Mouse (Mus musculus): ENCODE measurements around the gene Il22ra1.
A peak's percentile ranks its signal among the peaks of the same experiment; 100 is the strongest.
"Not testable (repeated sequence)": the region's sequence is repeated elsewhere in the genome, so short reads cannot be mapped to it uniquely, and the experiment has no call there.

The Il22ra1 gene

DNA sequence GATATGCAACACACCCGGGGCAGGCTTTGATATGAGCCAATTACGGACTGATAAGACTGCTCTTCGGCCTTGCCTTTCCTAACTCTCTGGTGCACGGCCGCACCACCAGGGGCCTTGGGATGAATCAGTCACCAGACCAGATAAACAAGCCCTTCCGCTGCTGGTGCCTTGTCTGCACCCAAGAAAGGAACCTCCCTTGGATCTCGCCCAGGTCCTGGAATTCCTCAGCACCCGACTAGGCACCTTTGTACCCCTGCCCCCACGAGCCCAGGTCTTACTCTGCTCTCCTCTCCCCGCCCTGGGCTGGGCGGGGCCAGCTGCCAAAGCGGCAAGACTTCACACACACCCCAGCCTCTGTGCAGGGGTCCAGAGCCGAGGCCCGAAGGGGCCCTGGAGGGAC, at the start of gene Il22ra1:
Il22ra1 (plus strand) TSS at position 356 of the 400 bp plus-strand sequence.
- no peak for DNase-seq (ENCODE audit: low spot score in 2 of 2)

DNA sequence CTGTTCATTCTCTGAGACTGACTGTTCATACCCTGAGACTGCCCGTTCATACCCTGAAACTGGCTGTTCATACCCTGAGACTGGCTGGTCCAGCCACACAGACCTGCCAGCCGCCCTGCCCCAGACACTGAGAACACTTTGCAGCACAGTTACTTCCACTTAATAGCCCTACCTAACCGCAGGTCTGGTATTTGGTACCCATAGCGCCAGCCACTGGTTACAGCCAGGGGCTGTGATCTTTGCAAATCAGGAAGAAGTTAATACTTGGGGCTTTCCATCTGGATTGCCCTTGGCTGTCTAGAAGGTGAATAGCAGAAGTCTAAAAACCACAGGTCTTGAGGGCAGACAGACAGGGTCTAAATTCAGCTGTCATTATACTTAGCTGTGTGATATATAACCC, 48.7 kb upstream of the Il22ra1 start:
- no peak for DNase-seq (ENCODE audit: low spot score in 2 of 2)

DNA sequence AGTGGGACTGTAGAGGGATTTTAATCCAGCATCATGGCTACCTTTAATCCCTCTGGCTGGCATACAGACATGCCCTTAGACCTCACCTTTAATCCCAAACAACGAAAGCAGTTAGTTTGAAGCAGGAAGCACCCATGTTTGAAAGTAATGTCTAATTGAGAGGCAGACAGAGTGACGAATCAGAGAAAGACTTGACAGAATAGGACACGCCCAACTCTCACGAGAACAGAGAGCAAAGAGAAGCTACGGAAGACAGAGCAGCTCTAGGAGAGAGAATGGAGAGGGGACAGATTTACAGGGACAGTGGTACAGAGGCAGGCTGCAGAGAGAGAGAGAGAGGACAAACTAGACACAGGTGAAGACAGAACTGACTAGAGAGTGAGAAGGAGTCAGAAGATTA, 46.2 kb upstream of the Il22ra1 start:
- DNase-seq (ENCODE audit: low spot score in 2 of 2): no peak

DNA sequence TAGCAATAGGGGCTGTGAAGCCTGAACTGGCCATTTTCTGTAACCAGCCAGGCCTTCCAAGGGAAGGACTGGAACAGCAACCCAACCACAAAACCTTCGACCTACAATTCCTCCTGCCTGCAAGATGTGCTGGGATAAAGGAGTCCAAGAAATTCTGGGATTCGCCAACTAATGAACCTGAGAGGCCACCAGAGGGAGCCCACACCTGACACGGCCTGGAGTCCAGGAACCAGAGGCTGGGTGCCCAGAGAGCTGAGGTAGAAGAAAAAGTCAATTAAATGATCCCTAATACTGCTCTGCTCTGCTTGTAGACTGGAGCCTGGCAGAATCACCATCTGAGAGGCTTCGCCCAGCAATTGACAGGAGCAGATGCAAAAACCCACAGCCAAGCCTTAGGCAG, 44.4 kb upstream of the Il22ra1 start:
- no peak for DNase-seq (ENCODE audit: low spot score in 2 of 2)

DNA sequence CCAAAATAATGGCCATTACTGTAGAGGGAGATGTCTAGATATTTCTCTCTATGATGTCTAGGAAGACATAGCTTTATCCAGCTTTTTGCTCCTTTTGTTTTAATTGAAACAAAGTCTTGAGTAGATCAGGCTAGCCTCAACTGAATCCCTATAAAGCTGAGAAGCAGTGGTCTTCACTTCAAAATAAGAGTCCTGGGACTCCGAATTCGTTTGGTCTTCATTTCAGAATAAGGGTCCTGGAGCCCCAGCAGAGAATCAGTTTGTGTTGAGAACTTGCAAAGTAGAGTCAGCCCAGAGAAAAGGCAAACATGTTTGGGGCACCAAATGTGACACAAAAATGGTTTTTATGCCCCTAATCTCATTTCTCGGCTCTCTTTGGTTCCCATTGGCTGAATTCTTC, 43.2 kb upstream of the Il22ra1 start:
- DNase-seq (ENCODE audit: low spot score in 2 of 2): no peak

DNA sequence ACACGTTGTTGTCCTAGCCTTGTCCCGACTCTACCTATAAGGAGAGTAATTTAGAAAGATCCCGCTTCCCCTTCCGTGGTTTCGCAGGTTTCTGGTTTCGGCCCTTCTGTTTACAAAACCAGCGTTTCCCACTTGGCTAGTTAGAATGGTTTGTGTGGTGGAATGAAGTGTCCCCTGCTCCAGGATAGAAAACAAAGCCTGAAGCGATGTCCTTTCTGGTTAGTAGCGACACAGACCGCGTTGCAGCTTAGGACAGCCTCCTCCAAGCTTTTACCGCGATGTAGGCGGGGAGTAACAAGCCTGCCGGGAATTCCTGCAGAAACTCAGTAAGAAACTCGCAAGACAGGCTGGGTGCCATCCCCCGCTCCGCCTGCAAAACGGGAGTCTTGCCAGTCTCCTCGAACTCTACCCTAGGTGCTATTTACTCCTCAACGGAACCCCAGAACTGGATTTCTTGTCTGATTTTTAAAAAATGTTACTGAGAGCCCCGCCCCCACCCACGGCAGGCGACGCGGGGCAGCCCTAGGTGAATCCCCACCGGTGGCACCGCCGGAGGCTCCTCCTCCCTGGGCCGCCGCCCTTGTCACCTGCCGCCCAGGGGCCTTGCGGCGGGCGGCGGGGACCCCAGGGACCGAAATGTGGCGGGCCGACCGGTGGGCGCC, 41.9 kb upstream of the Il22ra1 start, which contains the start of gene Ifnlr1:
Ifnlr1 (plus strand) TSS at position 382 of the 662 bp plus-strand sequence.
- DNase-seq (ENCODE audit: low spot score in 2 of 2): no peak

DNA sequence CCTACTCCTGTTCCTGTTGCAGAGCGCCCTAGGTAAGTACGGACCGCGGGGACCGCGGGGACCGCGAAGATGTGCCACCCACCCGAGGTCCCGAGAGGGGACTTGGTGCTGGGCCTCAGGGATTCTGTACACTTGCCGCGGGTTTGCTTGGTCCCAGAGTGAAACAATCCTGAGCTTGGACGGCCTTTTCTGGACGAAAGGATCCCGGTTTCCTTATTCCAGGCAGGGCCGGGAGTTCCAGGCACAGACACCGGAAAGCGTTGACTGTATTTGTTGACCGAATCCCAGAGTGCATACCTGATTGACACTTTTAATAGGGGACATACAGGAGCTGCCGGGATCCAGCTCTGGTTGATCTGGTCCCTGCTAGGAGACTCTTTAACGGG, 41.4 kb upstream of the Il22ra1 start:
- no peak for DNase-seq (ENCODE audit: low spot score in 2 of 2)

DNA sequence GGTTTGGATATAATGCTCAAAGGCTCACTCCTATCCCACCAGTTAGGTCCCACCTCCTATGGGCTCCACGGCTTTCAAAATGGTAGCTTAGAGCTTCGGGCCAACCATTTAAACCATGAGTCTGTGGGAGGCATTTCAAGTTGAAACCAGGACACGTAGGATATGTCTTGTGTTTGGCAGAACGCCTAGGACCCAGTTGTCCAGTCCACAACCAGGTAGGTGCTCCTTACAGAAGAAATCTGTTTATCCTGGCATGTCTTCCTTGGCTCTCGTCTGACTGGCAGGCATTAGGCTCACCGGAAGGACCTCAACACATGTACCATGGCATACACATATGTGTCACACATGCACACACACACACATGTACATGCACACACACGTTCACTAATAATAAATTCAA, 38.2 kb upstream of the Il22ra1 start:
- no peak for DNase-seq (ENCODE audit: low spot score in 2 of 2)

DNA sequence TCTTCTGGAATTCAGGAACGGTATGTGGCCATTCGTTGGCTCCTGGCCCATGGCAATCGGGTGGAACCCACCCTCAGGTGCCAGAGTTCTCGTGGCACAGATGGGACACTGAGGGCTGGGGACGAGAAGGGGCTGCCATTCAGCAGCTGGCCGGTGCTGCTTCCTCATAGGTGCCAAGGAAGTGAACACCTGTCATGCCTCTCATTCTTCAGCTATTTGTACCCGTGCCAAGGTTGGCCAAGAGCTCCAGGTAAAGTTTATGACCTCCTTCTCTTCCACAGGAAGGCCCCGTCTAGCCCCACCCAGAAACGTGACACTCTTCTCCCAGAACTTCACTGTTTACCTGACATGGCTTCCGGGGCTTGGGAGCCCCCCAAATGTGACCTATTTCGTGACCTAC, 37.7 kb upstream of the Il22ra1 start:
- DNase-seq (ENCODE audit: low spot score in 2 of 2): no peak

DNA sequence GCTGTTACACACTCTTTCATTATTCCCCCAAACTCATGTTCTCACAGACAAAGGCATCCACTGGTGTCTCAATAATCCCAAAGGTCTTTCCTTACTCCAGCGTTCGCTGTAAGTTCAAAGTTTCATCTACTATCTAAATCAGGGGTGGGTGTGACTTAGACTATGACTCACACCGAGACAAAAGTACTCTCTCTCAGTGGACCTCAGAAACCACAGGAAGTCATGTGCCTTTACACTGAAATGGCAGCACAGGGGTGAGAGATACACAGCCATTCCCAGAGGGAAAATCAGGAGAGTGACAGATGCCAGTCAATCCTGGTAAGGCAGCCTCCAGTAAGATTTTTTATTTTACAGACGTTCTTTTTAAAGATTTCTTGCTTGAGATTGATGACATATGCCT, 35.1 kb upstream of the Il22ra1 start:
- no peak for DNase-seq (ENCODE audit: low spot score in 2 of 2)

DNA sequence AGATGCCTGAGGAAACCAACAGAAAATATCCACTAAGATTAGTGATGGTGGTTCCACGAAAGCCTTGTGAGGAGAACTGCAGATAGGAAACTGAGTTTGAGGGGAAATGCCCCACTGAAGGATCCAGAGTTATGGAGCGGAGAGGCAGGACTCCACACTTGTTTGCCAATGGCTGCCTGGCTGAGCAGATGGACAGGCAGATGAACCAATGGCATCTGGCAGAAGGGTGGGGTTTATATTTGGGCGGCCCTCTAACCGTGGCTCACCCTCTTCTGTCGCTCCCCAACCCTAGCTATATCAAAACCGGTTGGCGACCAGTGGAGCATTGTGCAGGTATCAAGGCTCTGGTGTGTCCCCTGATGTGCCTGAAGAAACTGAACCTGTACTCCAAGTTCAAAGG, 29.5 kb upstream of the Il22ra1 start:
- no peak for DNase-seq (ENCODE audit: low spot score in 2 of 2)

DNA sequence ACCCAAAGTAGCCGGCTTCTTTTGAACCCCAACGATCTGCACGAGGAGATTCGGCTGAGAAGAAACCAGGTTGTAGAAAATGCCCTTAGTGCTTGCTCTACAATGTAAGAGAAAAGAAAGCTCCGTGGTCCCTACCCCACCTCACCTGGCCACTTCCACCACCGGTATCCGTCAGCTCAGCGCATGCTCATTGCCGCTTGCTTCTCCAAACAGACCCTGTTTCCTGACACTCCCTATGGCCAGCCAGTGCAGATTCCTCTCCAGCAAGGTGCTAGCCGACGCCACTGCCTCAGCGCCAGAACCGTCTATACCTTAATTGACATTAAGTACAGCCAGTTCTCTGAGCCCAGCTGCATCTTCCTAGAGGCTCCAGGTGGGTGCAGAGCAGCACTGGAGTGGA, 24.5 kb upstream of the Il22ra1 start:
- no peak for DNase-seq (ENCODE audit: low spot score in 2 of 2)

DNA sequence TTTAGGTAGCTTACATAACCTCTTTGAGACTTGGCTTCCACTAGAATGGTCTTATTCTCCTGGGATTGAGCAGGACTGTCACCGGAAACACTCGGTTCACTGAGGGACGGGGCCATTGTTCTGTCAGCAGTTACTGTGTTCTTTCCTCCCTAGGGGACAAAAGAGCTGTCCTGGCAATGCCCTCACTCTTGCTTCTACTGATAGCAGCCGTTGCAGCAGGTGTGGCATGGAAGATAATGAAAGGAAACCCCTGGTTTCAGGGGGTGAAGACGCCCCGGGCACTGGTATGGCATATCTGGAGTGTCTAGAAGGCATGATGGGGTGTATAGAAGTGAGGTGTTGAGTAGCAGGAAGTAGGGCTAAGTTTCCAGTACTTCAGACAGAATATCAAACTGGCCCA, 24.0 kb upstream of the Il22ra1 start:
- no peak for DNase-seq (ENCODE audit: low spot score in 2 of 2)

DNA sequence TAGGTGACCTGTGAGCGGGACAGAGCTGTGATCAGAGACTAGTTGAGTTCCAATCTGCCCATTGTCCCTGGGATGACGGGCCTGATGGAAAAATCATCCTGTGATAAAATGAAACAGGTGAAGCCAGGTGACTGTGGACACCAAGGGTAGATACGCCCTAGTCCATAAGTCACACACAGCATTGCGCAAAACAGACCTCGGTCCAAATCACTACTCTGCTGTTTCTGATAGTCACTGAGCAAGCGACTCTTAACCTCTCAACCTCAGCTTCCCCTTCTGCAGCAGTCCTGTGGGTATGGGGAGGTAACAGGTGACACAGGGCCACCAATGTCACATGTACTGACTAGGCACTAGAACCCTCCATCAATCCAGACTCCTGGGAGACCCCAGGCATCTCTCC, 21.9 kb upstream of the Il22ra1 start:
- DNase-seq (ENCODE audit: low spot score in 2 of 2): no peak

DNA sequence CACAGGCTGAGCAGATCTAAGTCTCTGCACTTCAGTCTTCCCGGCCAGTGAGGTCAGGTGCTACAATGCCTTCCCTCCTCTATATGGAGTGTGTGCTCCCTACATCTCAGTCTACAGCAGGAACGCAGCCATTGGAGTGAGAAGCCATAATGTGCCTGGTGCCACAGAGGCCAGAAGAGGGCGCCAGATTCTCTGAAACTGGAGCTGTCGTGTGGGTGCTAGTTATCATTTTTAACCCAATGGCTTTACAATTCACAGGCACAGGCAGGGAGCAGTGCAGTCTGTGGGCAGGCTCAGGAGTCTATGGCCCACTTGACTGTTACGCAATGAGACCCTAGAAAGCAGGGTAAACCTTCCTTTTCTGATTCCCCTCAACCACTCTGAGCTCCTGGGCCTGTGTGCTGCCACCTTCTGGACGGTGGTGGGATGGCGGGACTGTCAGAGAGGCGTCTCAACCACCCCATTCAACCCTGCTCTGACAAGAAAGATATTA, 18.9 kb upstream of the Il22ra1 start:
- DNase-seq (ENCODE audit: low spot score in 2 of 2): peak; percentile 39 to 78

DNA sequence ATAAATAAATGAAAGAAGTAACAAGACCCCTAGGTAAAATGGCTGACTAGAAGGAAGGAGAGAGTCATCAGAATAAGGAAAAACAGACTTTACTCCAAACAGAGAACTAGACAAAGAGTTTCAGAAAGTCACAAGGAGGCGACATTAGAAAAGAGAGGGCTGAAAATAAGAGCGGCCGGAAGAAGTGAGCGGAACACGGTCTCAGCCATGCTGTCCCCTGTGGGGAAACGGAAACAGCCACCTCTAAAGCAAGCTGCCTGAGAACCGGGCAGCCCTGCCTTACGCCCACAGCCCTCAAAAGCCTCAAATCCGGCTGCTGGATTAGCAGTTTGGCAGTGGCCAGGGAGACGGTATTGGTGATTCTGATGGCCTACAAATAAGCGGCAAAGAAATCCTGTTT, 18.4 kb upstream of the Il22ra1 start:
- DNase-seq (ENCODE audit: low spot score in 2 of 2): no peak

DNA sequence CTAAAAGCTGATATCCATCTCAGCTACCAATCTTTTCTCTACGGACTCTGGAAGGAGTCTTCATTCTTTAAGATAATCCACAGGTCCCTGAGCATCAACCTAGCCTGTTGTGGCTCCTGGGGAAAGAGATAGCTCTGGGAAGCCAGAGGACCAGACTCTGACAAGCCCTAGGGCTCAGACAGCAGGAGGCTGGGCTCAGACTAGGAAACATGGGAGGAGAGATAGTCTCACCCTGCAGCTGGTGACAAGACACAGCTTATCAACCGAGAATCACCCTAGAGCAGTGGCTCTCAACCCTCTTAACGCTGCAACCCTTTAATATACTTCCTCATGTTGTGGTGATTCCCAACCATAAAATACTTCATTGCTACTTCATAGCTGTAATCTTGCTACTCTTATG, 17.6 kb upstream of the Il22ra1 start:
- no peak for DNase-seq (ENCODE audit: low spot score in 2 of 2)

DNA sequence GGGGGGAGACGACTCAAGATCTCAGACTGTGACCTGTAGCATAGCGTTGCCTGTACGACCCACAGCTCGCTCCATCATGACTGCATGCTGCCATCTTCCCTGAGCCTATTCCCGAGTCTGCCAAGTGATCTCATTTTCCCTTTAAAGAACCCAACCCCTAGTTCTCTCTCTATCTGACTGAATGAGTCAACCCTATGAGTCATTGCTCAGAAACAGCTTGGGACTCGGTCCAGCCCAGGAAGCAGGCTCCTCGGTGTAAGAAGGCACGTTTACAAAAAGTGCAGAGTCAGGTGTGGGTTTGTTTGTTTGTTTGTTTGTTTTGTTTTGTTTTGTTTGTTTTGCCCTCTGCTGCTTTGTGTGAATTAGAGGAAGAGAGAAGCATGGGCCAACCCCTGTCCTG, 13.2 kb upstream of the Il22ra1 start:
- no peak for DNase-seq (ENCODE audit: low spot score in 2 of 2)

DNA sequence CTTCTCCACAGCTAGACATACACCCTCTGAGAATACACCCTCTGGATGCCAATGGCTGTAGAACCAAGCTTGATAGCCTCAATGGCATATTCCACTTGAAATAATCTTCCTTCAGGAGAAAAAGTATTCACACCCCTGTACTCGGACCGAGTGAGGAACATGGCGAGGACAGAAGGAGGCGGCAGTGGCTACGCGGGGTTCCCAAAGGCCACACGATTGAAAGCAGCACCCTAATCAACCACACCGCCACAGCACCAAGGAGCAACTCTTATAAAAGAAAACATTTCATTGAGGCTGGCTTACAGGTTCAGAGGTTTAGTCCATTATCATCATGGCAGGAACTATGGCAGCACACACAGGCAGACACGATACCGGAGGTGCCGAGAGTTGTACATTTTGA, 11.5 kb upstream of the Il22ra1 start:
- not testable (repeated sequence) for DNase-seq (ENCODE audit: low spot score in 2 of 2)

DNA sequence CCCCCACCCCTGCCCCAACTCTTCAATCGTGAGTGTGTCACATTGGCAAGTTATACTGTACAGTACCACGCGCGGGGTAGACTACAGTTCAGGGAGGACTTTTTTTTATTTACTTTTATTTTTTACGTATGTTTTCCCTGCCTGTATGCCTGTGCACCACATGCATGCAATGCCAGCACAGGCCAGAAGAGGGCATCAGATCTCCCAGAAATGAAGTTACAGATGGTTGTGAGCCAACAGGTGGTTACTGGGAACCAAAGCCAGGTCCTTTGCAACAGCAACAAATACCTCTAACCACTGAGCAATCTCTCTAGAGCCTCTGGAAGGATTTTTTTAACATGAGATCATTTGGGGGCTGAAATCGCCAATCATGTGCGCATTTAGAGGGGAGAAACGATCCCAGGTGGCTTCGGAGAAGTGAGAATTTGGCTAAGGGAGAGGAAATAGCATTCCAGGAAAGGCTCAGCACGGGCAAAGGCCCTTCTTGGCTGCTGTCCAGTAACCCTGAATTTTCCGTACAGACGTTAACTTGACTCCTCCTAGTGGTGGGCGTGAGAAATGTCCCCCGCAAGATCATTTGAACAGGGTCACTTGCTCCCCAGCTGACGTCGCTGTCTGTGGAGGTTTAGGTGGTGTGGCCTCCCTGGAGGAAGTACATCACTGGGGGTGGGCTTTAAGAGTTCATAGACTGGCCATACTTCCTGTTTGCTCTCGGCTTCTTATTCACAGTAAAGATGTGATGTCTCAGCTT, 5.3 kb upstream of the Il22ra1 start:
- DNase-seq (ENCODE audit: low spot score in 2 of 2): no peak

DNA sequence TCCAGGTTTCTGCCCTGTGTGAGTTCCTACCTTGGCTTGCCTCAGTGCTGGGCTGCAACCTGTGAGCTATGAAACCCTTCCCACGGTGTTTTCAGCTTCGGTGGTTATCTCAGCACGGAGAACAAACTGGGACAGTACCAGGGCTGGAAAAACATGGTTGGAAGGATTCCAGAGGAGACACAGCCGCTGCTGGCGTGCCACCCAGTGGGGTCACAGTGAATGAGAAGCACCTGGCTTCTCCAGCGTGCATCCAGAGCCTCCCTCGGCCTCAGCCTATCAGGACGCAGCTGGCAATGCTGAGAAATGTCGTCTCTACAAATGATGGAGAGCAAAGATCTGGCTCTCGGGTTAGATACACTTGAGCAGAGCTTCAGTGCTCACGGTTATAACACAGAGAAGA, 1.6 kb upstream of the Il22ra1 start:
- no peak for DNase-seq (ENCODE audit: low spot score in 2 of 2)

DNA sequence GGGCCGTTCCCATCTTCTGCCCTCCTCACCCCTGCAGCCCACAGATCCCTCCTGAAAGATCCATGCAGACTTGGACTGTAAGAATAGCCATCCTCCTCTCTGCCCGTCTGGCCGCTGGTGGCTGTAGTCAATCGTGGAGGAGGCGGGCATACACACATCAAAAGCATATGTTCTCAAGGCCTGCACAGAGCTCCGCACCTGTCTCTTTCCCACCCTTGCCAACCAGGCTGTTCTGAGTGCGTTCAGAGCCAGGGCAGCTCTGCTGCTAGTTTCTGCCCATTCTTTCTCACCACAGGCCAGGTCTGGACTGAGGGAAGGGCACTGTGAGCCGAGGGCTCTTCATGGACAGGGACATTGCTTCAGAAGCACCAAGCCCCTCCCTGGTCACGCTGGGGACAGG, 2.2 kb downstream of the Il22ra1 start:
- DNase-seq (ENCODE audit: low spot score in 2 of 2): no peak

DNA sequence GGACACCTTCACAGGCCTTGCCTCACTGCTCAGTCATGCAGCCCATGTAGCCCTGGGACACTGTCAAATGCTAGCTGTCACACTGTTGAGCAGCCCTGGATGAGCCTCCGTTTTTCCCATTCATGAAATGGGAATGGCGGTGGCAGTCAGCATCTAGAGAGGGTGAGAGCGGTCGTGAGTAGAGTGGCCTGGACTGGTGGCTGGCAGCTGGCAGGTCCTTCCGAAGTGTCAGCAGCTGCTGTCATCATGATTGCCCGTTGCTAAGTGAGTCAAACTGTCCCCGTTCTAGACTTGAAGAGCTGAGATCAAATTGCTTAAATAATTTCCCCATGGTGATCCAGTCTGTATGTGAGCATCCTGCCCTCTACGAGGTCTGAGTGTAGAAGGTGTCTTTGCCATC, 3.0 kb downstream of the Il22ra1 start:
- no peak for DNase-seq (ENCODE audit: low spot score in 2 of 2)

DNA sequence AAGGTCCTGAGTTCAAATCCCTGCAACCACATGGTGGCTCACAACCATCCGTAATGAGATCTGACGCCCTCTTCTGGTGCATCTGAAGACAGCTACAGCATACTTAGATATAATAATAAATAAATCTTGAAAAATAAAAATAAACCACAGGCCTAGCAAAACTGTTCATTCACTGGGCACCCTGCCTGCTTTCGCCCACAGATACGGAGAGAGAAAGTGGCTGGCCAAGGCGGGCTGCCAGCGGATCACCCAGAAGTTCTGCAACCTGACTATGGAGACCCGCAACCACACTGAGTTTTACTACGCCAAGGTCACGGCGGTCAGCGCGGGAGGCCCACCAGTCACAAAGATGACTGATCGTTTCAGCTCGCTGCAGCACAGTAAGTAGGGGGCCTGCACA, 5.9 kb downstream of the Il22ra1 start:
- no peak for DNase-seq (ENCODE audit: low spot score in 2 of 2)

All from thymus, postnatal 10 days (tissue).